Mouse (Mus musculus) limb, embryonic 13.5 days (tissue): ENCODE data around the gene Olfr890. TPM values are rescaled to one million over a fixed set of nuclear protein-coding genes. Genes with fewer than 3 reads are reported as not detected.
"Not testable (repeated sequence)": the region's sequence is repeated elsewhere in the genome, so short reads cannot be mapped to it uniquely, and the experiment has no call there.

Experiments
- ATAC-seq: fragments of 200-750 bp; cut with Nextera tagmentation; 2 replicates; pipeline ENCODE4 v1.8.0; 2017; ENCODE audit warnings: low read depth, moderate number of reproducible peaks, moderate TSS enrichment; ENCODE audit not compliant: low FRiP score
- H3K27ac ChIP-seq: fragments of 300-500 bp; sonication (generic); 2 replicates; pipeline ENCODE4 v1.5.1; 2015; ENCODE audit warnings: inconsistent platforms, mild to moderate bottlenecking, moderate library complexity
- H3K27me3 ChIP-seq: fragments of 300-500 bp; sonication (generic); 2 replicates; pipeline ENCODE4 v1.6.1; 2015; ENCODE audit warnings: mild to moderate bottlenecking, inconsistent platforms
- H3K36me3 ChIP-seq: fragments of 300-500 bp; sonication (generic); 2 replicates; pipeline ENCODE4 v1.6.1; 2015; ENCODE audit warnings: inconsistent platforms, mild to moderate bottlenecking, moderate library complexity
- H3K4me1 ChIP-seq: fragments of 300-500 bp; sonication (generic); 2 replicates; pipeline ENCODE4 v1.6.1; 2015; ENCODE audit warnings: inconsistent platforms
- H3K4me2 ChIP-seq: fragments of 300-500 bp; sonication (generic); replicated peaks from 2 replicates; pipeline ENCODE4 v1.6.1; 2015; ENCODE audit warnings: inconsistent platforms, mild to moderate bottlenecking, moderate library complexity
- H3K4me3 ChIP-seq: fragments of 300-500 bp; sonication (generic); 2 replicates; pipeline ENCODE4 v1.5.1; 2015; ENCODE audit warnings: moderate library complexity, mild to moderate bottlenecking, inconsistent platforms
- H3K9ac ChIP-seq: fragments of 300-500 bp; sonication (generic); 2 replicates; pipeline ENCODE4 v1.6.1; 2015; ENCODE audit warnings: mild to moderate bottlenecking, inconsistent platforms
- H3K9me3 ChIP-seq: fragments of 300-500 bp; sonication (generic); 2 replicates; pipeline ENCODE4 v1.6.1; 2016; ENCODE audit warnings: inconsistent platforms
- WGBS: fragments of 180-500 bp; shearing (Covaris S2); methylation state at CpG from one replicate; pipeline ENCODE4 v1.1.7; 2015; 5-methylcytosine and 5-hydroxymethylcytosine counted together
- polyA plus RNA-seq: library from polyadenylated mRNA; unstranded; fragments of >200 nt; fragmentation: Nextera tagmentation; extraction: Ambion mirVana; gene quantifications from 2 replicates; pipeline ENCODE4 v1.2.1, GENCODE M21; 2015

The Olfr890 gene
- polyA plus RNA-seq: not detected in 2 replicates

GRCm38 (mm10) chr9:38142217-38142616 is at the start of gene Olfr890:
Gene Olfr890, plus strand, starts transcription at chr9:38142517.
- Histone ChIP-seq H3K27me3 (no peaks in the 10 kb centered on the region), H3K4me3 (no peak within 1 kb of the TSS), H3K9ac (no peak within 1 kb of the TSS), H3K4me2 (no peak within 1 kb of the TSS), H3K27ac (no peak within 1 kb of the TSS), H3K36me3 (no peaks in the 10 kb centered on the region), H3K4me1 (no peaks in the 10 kb centered on the region), H3K9me3 (peaks cover 5% of the 10 kb centered on the region; the same call in 1 of the 2 replicates)
- ATAC-seq: no peak

DNA sequence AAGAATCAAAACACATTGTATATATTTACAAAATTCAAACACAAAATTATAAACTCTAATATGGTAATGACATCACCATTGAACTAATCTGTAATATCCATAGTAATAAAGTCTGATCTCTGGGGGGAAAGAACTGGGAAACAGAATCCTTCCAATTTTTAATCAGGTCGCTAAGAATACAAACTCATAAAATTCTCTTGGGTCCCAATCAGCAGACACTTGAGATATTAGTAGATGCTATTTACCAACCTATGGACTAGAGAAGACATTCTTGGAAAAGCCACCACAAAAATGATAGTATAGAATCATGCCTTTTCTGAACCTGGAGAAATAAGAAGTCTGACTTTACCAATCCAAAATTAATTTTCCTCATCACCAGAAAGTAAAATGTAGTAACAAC is 34.5 kb upstream of the Olfr890 start, which contains the start of gene Olfr888:
Gene Olfr888, plus strand, starts transcription at position 301 of the 400 bp plus-strand sequence.
- Histone ChIP-seq H3K36me3 (no peaks in the 10 kb centered on the region), H3K9me3 (no peaks in the 10 kb centered on the region), H3K27ac (no peak within 1 kb of the TSS), H3K27me3 (no peaks in the 10 kb centered on the region), H3K4me2 (no peak within 1 kb of the TSS), H3K4me1 (no peaks in the 10 kb centered on the region), H3K4me3 (no peak within 1 kb of the TSS), H3K9ac (no peak within 1 kb of the TSS)
- no peak for ATAC-seq
- 78% methylated on average over 1 of the region's 1 CpGs for WGBS

DNA sequence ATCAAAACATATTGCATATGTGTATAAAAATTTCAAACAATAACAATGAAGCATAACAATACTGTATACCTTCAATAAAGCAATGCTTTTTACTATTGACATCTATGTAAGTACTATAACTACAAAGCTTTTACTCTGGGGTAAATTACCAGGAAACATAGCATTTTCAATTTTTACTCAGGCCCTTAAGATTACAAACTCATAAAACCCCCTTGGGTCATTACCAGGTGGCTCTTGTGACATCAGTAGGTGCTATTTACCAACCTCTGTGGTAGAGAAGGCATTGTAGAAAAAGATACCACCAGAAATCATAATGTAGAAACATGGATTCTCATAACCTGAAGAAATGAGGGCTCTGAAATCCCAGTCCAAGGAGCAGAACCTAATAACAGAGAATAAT is 27.4 kb upstream of the Olfr890 start, which contains the start of gene Olfr889:
Gene Olfr889, plus strand, starts transcription at position 301 of the 400 bp plus-strand sequence.
- H3K4me1 ChIP-seq: no peaks in the 10 kb centered on the region
- H3K4me2 ChIP-seq: no peak within 1 kb of the TSS
- ATAC-seq: no peak
- no peaks in the 10 kb centered on the region for H3K36me3 ChIP-seq
- no peak within 1 kb of the TSS for H3K9ac ChIP-seq
- H3K4me3 ChIP-seq: no peak within 1 kb of the TSS
- H3K9me3 ChIP-seq: no peaks in the 10 kb centered on the region
- H3K27me3 ChIP-seq: no peaks in the 10 kb centered on the region
- H3K27ac ChIP-seq: no peak within 1 kb of the TSS

DNA sequence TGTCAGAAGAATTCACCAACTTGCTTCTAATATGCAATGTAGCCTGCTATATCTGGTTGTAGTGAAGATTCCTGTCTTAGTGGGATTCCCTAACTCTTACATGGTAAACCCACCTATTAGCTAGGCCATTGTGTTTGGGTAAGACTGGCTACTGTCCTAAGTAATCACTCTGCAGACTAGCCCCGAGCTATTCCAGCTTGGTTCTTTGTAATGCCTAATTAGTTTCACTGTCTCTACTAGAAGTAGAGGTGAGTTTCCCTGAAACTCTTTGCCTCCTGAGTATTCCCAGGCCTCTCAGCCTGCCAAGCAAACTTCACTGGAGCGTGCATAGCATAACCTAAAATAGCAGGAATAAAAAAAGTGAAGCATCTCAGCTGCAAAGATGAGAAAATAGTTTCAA is 26.0 kb downstream of the Olfr890 start:
- WGBS: 56% methylated on average over 2 of the region's 2 CpGs
- ATAC-seq, H3K9ac ChIP-seq: not testable (repeated sequence)

GRCm38 (mm10) chr9:38180721-38181120 is 38.4 kb downstream of the Olfr890 start, which contains the start of gene Olfr891:
Gene Olfr891, minus strand, starts transcription at chr9:38180821.
- H3K4me2 ChIP-seq: no peak within 1 kb of the TSS
- H3K27me3 ChIP-seq: no peaks in the 10 kb centered on the region
- no peak within 1 kb of the TSS for H3K9ac ChIP-seq
- H3K36me3 ChIP-seq: no peaks in the 10 kb centered on the region
- H3K4me1 ChIP-seq: no peaks in the 10 kb centered on the region
- no peak within 1 kb of the TSS for H3K4me3 ChIP-seq
- no peak within 1 kb of the TSS for H3K27ac ChIP-seq
- ATAC-seq: no peak
- peaks cover 8% of the 10 kb centered on the region; the same call in 1 of the 2 replicates for H3K9me3 ChIP-seq
- WGBS: 71% methylated on average over 1 of the region's 1 CpGs

More for the DNA sequence above, 26.0 kb downstream of the Olfr890 start:
- H3K4me2 ChIP-seq, H3K4me1 ChIP-seq, H3K27ac ChIP-seq, H3K4me3 ChIP-seq, H3K36me3 ChIP-seq, H3K9me3 ChIP-seq, H3K27me3 ChIP-seq: not testable (repeated sequence)

Other genes with a start within 250 kb of the Olfr890 start
- gene Olfr145, start 245.8 kb upstream of the Olfr890 start, polyA plus RNA-seq: not detected in 2 replicates
- not detected in 2 replicates for gene Olfr878, start 224.7 kb upstream of the Olfr890 start, polyA plus RNA-seq
- gene Olfr881, start 150.7 kb upstream of the Olfr890 start, polyA plus RNA-seq: not detected in 2 replicates
- not detected in 2 replicates for gene Olfr883, start 116.7 kb upstream of the Olfr890 start, polyA plus RNA-seq
- not detected in 2 replicates for gene Olfr884, start 96.0 kb upstream of the Olfr890 start, polyA plus RNA-seq
- gene Olfr885, start 81.2 kb upstream of the Olfr890 start, polyA plus RNA-seq: not detected in 2 replicates
- not detected in 2 replicates for gene Olfr887, start 58.4 kb upstream of the Olfr890 start, polyA plus RNA-seq
- not detected in 2 replicates for gene Olfr888, start 34.4 kb upstream of the Olfr890 start, polyA plus RNA-seq
- gene Olfr889, start 27.3 kb upstream of the Olfr890 start, polyA plus RNA-seq: 0.04 and 0.06 TPM in 2 replicates
- not detected in 2 replicates for gene Olfr891, start 38.3 kb downstream of the Olfr890 start, polyA plus RNA-seq
- gene Olfr893, start 65.8 kb downstream of the Olfr890 start, polyA plus RNA-seq: not detected in 2 replicates
- gene Olfr894, start 75.5 kb downstream of the Olfr890 start, polyA plus RNA-seq: not detected in 2 replicates
- not detected in 2 replicates for gene Olfr143, start 110.3 kb downstream of the Olfr890 start, polyA plus RNA-seq
- gene Olfr895, start 125.3 kb downstream of the Olfr890 start, polyA plus RNA-seq: not detected in 2 replicates
- gene Olfr896-ps1, start 148.6 kb downstream of the Olfr890 start, polyA plus RNA-seq: not detected in 2 replicates
- gene Olfr25, start 186.5 kb downstream of the Olfr890 start, polyA plus RNA-seq: not detected in 2 replicates
- gene Olfr898, start 205.9 kb downstream of the Olfr890 start, polyA plus RNA-seq: not detected in 2 replicates
- gene Olfr250, start 224.4 kb downstream of the Olfr890 start, polyA plus RNA-seq: not detected in 2 replicates
- gene Olfr251, start 234.6 kb downstream of the Olfr890 start, polyA plus RNA-seq: not detected in 2 replicates